Mouse (Mus musculus) heart, adult 9 months (tissue): ENCODE measurements at regions not wholly inside any gene's neighbourhood (a gene's known extent, or its start where the extent isn't known, plus 50 kb on each side); places are given as distances from the start of the nearest gene placed in this dataset.

Source experiments
- DNase-seq, 2 experiments: peaks; one replicate each; pipeline ENCODE4 v3.0.0; 2022; ENCODE audit warnings: low spot score in 2 of 2

DNA sequence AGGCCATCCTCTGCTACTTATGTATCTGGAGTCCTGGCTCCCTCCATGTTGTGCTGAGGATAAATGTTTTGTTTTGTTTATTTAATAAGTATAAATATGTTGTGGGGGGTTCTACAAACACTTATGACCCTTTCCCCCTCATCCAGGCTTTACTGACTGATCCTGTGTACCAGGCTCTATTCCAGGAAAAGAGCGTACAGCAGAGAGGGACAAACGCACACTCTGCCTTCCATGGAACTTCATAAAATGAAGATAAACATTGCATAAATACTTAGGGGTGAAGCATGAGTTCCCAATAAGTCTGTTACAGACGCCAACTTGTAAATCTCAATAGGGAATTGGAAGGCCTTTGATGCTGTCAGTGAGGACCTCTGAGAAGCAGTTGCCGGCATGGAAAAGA, 263.7 kb upstream of the Atp2b1 start:
- DNase-seq = no peak

- DNase-seq = no peak
These were observed 263.1 kb upstream of the Atp2b1 start for GRCm38 (mm10) chr10:98651127-98651526.

DNA sequence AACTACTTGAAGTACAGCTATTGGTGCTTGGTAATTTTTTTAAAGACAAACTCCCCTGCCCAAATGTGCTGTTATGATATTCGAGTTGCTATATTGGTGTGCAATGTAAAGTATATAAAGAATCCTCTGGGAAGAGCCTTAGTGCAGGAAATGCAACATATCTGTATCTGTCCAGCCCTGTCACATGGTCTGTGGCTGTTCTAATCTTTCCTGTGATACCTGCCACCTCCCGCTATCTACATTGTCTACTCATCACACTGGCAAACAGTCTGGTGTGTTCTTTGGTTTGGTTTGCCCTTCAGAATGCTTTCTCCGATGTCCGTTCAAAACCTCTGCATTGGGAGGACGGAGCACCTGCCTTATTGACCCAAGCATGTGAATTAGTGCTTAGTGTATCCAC, 262.6 kb upstream of the Atp2b1 start:
- DNase-seq = no peak

- DNase-seq = no peak
These were observed 262.1 kb upstream of the Atp2b1 start for GRCm38 (mm10) chr10:98652084-98652483.

- DNase-seq = peak; percentile 46 to 68
These were observed 253.5 kb upstream of the Atp2b1 start for GRCm38 (mm10) chr10:98660747-98661146.

- DNase-seq = no peak
These were observed 248.2 kb upstream of the Atp2b1 start for GRCm38 (mm10) chr10:98665936-98666505.

DNA sequence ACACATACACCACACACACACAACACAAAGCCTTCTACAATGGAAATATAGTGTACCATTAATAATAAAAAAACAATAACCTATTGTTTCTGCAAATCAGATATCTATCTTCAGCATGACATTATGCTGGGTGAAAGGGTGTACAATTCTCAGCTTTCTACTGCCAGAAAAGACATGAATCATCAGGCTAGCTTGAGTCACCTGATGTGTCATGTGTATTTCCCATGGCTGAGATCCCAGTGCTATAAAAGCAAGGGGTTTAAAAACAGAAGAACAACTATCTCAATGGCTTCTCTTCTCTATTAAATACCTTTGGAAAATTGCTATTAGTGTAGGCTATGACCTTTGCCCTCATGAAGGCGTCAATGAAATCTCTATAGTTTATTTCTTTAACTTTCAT, 246.5 kb upstream of the Atp2b1 start:
- no peak for DNase-seq

GRCm38 (mm10) chr10:98674131-98674530, 240.1 kb upstream of the Atp2b1 start:
- no peak for DNase-seq

GRCm38 (mm10) chr10:98676907-98677306, 237.3 kb upstream of the Atp2b1 start:
- DNase-seq = no peak

- DNase-seq = no peak
These were observed 236.0 kb upstream of the Atp2b1 start for GRCm38 (mm10) chr10:98678234-98678633.

DNA sequence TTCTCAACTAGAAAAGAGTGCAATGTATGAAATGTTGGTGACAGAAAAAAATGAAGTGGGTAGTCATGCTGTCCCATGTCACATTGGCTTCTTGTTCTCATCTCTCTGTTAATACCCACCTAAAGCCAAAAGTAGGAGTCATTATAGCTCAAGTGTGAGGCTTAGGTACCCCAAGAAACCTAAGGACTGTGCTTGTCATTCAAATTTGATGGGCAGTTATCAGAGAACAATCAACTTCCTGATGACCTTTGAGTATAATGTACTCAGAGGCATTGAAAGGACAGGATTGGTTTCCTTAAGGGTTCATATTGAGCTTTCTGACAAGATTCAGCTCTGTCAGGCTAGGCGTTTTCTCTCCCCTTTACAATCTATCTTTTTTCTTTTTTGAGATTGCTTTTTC, 231.8 kb upstream of the Atp2b1 start:
- no peak for DNase-seq

GRCm38 (mm10) chr10:98684195-98684594, 230.0 kb upstream of the Atp2b1 start:
- peak; percentile 60 to 69 for DNase-seq

DNA sequence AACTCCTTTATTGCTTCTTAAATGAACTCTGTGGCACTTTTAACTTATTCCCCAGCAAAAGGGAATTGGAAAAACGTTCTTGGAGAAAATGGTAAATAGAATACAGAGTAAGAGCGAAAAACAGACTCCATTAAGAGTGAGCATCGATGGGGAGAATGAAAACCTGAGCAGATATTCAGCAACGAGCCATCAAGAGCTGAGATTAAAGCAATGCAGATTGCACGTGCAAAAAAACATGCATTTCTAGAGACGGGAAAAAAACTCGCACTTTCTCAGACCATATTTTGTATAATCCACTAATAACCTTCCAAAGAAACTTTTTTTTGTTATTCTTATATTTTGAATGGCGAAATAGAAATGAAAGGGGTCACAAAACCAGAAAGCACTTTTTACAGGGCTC, 229.5 kb upstream of the Atp2b1 start:
- no peak for DNase-seq

GRCm38 (mm10) chr10:98685739-98686138, 228.5 kb upstream of the Atp2b1 start:
- DNase-seq = no peak

- DNase-seq = no peak
These were observed 227.8 kb upstream of the Atp2b1 start for GRCm38 (mm10) chr10:98686370-98686769.

GRCm38 (mm10) chr10:98691816-98692215, 222.4 kb upstream of the Atp2b1 start:
- no peak for DNase-seq

GRCm38 (mm10) chr10:98694690-98695370, 219.4 kb upstream of the Atp2b1 start:
- no peak for DNase-seq

GRCm38 (mm10) chr10:98695371-98695725, 218.9 kb upstream of the Atp2b1 start:
- DNase-seq = no peak

DNA sequence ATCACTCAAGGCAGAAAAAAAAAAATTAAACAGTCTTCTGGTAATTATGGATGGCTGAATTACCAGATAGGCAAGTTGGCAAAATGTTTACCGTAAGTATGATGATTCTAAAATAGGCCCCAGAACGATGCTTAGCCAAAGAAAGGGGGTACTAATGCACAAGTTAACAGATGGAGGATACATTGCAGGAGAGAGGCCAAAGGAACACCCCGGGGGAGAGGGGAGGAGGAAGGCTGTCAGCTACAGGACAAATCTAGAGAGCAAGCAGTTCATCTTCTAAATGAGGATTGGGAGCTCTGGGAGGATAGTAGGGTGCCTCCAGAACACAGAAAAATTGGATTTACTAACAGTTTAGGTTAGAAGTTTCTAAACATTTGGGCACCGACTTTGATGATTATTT, 216.3 kb upstream of the Atp2b1 start:
- no peak for DNase-seq

GRCm38 (mm10) chr10:98699579-98699978, 214.6 kb upstream of the Atp2b1 start:
- no peak for DNase-seq

GRCm38 (mm10) chr10:98700407-98700806, 213.8 kb upstream of the Atp2b1 start:
- DNase-seq = no peak

GRCm38 (mm10) chr10:98701285-98701684, 212.9 kb upstream of the Atp2b1 start:
- DNase-seq = no peak

GRCm38 (mm10) chr10:98702470-98703215, 211.6 kb upstream of the Atp2b1 start:
- DNase-seq = no peak
